Mouse (Mus musculus) heart, adult 18-20 months (tissue): ENCODE measurements around the gene Calm1. TPM values are rescaled to one million over a fixed set of nuclear protein-coding genes. Genes with fewer than 3 reads are reported as not detected.

Experiments used
- DNase-seq, 2 experiments: peaks; one replicate each; pipeline ENCODE4 v3.0.0; 2021 to 2022; ENCODE audit warnings: mixed read lengths in 1 of 2
- total RNA-seq, 2 experiments: library from RNA; stranded (reverse); gene quantifications; 2 replicates each; pipeline ENCODE4 v1.2.3; 2021

Gene Calm1
- total RNA-seq, 2 experiments from 2014 or later: 228 to 241 TPM

DNA sequence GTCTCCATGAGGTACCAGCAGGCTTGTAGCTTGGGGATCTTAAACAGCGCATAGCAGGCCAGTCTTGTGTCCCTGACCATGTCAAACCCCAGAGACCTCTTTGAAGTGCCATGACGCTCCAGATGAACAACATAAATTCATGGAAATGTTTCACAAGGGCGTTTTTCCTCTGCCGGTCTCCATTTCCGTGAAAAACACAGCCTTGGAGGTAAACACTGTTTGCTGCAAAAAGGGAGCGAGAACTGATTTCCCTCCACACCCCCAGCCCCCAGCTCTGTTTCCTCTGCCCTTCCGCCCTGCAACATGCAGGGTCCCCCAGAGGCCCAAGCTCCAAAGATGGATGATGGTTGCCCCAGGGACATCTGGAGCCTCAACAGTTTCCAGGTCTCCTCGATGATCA is 24.3 kb downstream of the Calm1 start:
- DNase-seq: peak; percentile 19 to 57

GRCm38 (mm10) chr12:100225196-100225595 is 26.0 kb downstream of the Calm1 start:
- peak; percentile 13 to 31 for DNase-seq

DNA sequence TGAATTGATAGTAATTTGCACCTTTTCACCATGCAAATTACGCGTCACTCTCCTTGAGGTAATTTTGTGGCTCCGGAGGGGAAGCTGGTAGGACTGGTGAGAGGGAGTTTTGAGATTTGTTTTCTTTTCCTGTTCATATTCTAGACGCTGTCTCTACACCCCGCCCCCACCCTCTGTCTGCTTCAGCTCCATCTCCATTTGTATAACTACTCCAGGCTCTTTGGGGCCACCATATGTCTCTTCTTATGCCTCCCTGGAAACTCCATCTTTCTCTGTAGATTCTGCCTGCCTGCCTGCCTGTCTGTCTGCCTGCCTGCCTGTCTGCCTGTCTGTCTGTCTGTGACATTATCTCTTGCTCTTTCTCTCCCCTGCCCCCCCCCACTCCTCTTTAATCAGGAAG is 26.8 kb downstream of the Calm1 start:
- no peak for DNase-seq

DNA sequence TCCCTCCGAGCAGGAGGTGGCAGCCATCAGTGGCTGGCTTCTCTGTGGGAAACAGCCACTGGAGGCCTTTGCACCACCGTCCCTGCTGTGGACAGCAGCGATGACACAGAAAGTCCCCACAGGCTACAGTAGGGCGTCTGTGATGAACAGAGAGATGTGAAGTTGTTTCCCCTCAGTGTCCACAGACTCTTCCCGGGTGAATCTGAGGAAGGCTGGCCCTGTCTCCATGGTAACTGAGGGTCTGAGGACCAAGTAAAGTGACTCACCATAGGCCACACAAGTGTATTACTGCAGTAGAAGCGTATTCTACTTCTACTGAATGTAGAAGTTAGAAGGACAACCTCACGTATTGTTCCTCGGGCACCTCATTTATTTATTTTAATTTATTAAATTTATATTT is 27.4 kb downstream of the Calm1 start:
- DNase-seq: no peak

DNA sequence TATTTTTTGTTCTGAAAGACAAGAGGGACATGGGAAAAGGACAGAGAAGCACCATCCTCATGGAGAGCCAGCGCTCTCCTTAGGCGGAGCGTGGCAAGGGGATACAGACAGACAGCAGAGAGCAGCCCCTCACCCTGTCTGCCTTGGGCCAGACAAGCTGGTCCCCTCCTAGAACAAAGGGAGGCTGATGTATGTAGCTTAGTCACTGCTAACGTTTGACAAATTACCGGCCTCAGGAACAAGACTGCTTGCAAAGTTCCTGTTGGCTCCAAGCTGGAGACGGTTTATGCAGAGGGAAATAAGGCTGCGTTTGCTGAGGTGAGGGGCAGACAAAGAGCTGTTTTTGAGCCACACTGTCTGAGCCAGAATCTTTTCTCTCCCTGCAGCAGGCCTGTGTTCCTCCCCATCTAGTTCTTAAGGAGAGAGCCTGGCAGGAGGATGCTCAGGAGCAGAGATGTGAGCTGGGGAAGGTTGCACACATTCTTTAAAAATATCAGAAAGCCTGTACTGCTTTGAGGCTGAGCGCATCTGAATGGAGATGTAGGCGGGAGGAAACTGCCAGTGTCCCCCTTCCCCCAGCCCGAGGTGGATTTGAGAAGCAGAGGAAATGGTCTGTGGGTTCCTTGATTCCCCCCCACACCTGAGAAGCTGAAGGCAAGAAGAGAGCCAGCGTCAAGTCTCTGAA is 28.9 kb downstream of the Calm1 start:
- DNase-seq: no peak

- no peak for DNase-seq
Observed at GRCm38 (mm10) chr12:100234201-100234600, 35.0 kb downstream of the Calm1 start.

- no peak for DNase-seq
Observed at GRCm38 (mm10) chr12:100234919-100235318, 35.7 kb downstream of the Calm1 start.

DNA sequence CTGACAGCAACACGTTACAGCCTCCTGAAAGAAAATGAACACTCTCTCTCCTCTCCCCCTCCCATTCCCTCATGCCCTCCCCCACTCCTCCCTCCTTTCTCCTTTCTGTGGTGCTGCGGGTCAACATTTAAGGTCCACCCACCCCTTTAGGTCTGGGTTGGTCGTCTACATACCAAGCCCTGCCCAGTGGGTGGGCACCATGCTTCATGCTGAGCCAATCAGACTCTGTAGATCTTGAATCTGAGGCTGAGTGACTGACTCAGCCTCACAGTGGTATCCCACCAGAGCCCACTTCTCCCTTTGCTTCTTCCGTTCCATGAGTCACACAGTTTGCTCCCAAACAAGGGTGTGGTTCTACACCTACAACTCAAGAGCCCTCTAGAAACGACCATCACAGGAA is 36.2 kb downstream of the Calm1 start:
- DNase-seq: no peak

DNA sequence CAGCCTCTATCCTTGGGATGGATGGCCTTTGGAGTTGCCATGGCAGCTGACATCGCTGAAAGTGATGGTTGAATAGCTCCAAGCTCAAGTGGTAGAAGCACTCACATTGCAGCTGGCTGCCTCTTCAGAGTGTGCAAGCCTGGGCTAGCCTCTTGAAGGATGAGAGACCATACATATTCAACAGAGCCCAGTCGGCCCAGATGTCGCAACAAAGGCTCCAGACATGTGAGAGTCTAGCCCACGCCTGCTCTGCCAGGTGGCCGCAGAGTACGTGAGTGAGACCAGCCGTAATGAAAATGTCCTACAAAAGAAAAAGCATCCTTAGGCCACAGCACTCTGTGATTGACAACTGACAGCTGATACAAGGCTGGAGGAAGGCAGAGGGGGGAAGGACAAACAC is 40.2 kb downstream of the Calm1 start:
- no peak for DNase-seq

DNA sequence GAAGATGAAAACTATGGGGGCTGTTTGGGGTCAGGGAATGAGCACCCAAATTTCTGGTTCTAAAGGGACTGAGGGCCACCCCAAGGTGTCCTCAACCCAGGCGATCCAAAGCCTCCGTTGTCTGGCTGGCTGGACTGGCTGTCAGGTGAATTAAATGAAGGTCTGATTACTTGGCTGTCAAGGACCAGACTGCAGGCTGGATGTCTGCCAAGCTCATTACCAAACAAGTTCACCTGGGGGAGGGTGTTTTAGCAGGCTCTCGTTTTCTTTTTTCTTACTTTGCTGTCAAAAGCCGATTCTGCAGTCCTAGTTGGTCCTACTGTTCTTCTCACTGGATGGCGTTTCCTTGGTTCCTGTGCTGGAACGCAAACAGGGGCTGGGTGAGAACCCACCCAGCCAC is 40.6 kb downstream of the Calm1 start:
- no peak for DNase-seq

- DNase-seq: peak; percentile 54 to 55
Observed at GRCm38 (mm10) chr12:100241911-100242796, 42.9 kb downstream of the Calm1 start.

- no peak for DNase-seq
Observed at GRCm38 (mm10) chr12:100244580-100244979, 45.3 kb downstream of the Calm1 start.

DNA sequence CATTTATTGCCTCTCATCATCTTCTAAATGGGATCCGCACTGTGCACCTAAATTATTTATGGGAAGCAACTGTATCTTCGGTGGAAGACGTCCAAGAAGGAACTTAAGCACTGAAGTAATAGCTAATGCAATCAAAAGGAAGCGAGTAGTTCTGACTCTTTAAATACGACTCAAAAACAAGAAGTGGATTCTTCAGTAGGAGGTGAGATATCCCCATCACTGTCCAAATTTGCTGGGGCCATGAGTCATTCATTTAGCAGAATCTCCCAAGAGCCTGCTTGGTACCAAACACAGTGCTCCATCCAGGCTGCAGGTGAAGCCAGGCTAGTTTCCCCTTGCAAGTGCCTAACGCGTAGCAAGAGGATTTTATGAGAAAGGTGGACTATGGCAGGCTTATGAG is 49.9 kb downstream of the Calm1 start:
- no peak for DNase-seq

DNA sequence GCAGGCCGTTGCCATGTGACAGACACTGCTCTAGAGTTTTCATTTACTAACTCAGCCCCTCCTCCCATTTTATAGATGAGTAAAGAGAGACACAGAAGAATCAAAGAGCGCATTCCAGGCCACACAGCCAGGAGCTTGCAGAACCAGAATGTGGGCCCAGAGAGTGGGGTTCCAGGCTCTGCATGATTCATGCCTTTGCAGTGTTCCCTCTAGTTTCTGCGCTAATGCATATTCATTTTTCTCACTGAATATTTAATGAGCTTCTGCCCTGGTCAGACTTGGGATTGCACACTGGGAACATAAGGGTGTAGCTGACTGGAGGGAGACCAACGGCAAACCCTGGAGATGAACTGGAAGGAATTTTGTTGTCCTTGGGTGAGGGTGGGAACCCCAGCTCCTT is 55.2 kb downstream of the Calm1 start:
- DNase-seq: no peak

DNA sequence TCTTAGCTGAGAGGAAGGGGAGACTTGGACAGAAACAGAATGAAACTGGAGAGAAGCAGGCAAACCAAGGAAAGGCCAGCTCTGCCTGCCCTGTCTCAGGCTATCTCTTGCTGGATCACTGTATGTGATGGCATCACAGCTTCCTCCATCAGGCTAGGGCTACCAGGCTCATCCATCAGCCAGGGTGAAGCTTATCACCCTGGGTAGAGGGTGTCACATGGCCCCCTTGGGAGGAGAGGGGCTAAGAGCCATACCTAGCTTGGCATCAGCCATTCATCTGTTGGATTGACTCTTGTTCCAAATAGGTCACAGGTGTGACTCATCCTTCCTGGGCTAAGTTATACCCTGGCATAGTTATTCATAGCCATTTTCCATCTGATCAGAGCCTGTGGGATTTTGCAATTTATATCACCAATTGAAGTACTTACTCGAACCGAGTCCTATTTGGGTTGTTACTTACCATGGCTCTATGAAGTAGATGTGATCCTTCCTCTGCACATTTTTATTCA is 56.3 kb downstream of the Calm1 start:
- DNase-seq: no peak

GRCm38 (mm10) chr12:100257779-100258178 is 58.5 kb downstream of the Calm1 start:
- DNase-seq: no peak

Other genes with a start within 250 kb of the Calm1 start
- gene Kcnk13, start 234.9 kb upstream of the Calm1 start, total RNA-seq: under 1 TPM; 0.46 to 0.47 TPM
- gene Psmc1, start 89.3 kb upstream of the Calm1 start, total RNA-seq: 100 to 1,000 TPM; 139 to 144 TPM
- 1 to 10 TPM; 7.8 to 8.2 TPM for gene Nrde2, start 39.8 kb upstream of the Calm1 start, total RNA-seq